In genomic region chr12:99180234-99180824, GRCm38 (mm10) we compare ENCODE assay signal across 13 mouse cellular contexts.
"Had no signal": no experiment of that assay in that cellular context is flagged by ENCODE, and none has a peak within 500 bp of the region (broad histone marks: within the 10 kb centered on the region; RNA-seq: fewer than 3 reads in every experiment).

No protein-coding gene starts in this region.

- H3K4me1 ChIP-seq: limb, embryonic 13.5 days; stomach, embryonic 15.5 days had no signal

- H3K36me3 ChIP-seq: limb, embryonic 13.5 days; stomach, embryonic 15.5 days had no signal

- H3K9me3 ChIP-seq: stomach, embryonic 15.5 days had no signal

- H3K27me3 ChIP-seq: limb, embryonic 13.5 days; stomach, embryonic 15.5 days had no signal

- DNase-seq: kidney, adult 18-20 months; kidney, postnatal 10 days; kidney, postnatal 4 days; left cerebral cortex, postnatal 4 days; lung, adult 18-20 months; lung, postnatal 36 days; right cerebral cortex, postnatal 14 days; thymus, adult 2 months; thymus, postnatal 25 days had no signal

- H3K4me3 ChIP-seq: layer of hippocampus, adult 2 months; limb, embryonic 13.5 days; stomach, embryonic 15.5 days had no signal

- H3K9ac ChIP-seq: limb, embryonic 13.5 days; liver, embryonic 14.5 days; stomach, embryonic 15.5 days had no signal

- H3K27ac ChIP-seq: layer of hippocampus, adult 2 months; limb, embryonic 13.5 days; liver, embryonic 14.5 days; stomach, embryonic 15.5 days had no signal

- H3K4me2 ChIP-seq: limb, embryonic 13.5 days; stomach, embryonic 15.5 days had no signal
